Mouse (Mus musculus) kidney, embryonic 16.5 days (tissue): ENCODE results near the gene Gm6676. TPM values are rescaled to one million over a fixed set of nuclear protein-coding genes. Genes with fewer than 3 reads are reported as not detected.
"Not testable (repeated sequence)": the region's sequence is repeated elsewhere in the genome, so short reads cannot be mapped to it uniquely, and the experiment has no call there.

Source experiments
- ATAC-seq: fragments of 200-750 bp; cut with Nextera tagmentation; 2 replicates; pipeline ENCODE4 v1.8.0; 2017; ENCODE audit warnings: moderate TSS enrichment; ENCODE audit not compliant: low FRiP score, low TSS enrichment
- H3K27ac ChIP-seq: fragments of 300-500 bp; sonication (generic); 2 replicates; pipeline ENCODE4 v1.5.1; 2014; ENCODE audit warnings: low read length
- H3K27me3 ChIP-seq: fragments of 300-500 bp; sonication (generic); 2 replicates; pipeline ENCODE4 v1.6.1; 2014; ENCODE audit warnings: low read length, control low read depth, mixed read lengths; ENCODE audit not compliant: insufficient read depth
- H3K36me3 ChIP-seq: fragments of 300-500 bp; sonication (generic); 2 replicates; pipeline ENCODE4 v1.6.1; 2014; ENCODE audit warnings: low read length, control low read depth, mixed read lengths; ENCODE audit not compliant: insufficient read depth
- H3K4me1 ChIP-seq: fragments of 300-500 bp; sonication (generic); 2 replicates; pipeline ENCODE4 v1.6.1; 2014; ENCODE audit warnings: low read length, control low read depth, mixed read lengths; ENCODE audit not compliant: insufficient read depth
- H3K4me2 ChIP-seq: fragments of 300-500 bp; sonication (generic); replicated peaks from 2 replicates; pipeline ENCODE4 v1.6.1; 2014; ENCODE audit warnings: low read depth, low read length
- H3K4me3 ChIP-seq: fragments of 300-500 bp; sonication (generic); 2 replicates; pipeline ENCODE4 v1.5.1; 2014; ENCODE audit warnings: mild to moderate bottlenecking, low read length
- H3K9ac ChIP-seq: fragments of 300-500 bp; sonication (generic); replicated peaks from 2 replicates; pipeline ENCODE4 v1.6.1; 2014; ENCODE audit warnings: low read length
- H3K9me3 ChIP-seq: fragments of 300-500 bp; sonication (generic); 2 replicates; pipeline ENCODE4 v1.6.1; 2016; ENCODE audit warnings: low read length, control low read depth
- WGBS: fragments of 180-500 bp; shearing (Covaris S2); extraction: QIAGEN DNeasy Blood & Tissue Kit; methylation state at CpG from one replicate; pipeline ENCODE4 v1.1.7; 2014; 5-methylcytosine and 5-hydroxymethylcytosine counted together
- polyA plus RNA-seq: library from polyadenylated mRNA; unstranded; fragments of >200 nt; fragmentation: Nextera tagmentation; extraction: Ambion mirVana; gene quantifications from 2 replicates; pipeline ENCODE4 v1.2.1, GENCODE M21; 2015

Gene Gm6676
- not detected in 2 replicates for polyA plus RNA-seq

GRCm38 (mm10) chr14:7125312-7125711 is at the start of gene Gm6676:
Gm6676 (minus strand) TSS chr14:7125412.
- H3K27ac ChIP-seq = not testable (repeated sequence)

GRCm38 (mm10) chr14:7174483-7174971 is 49.3 kb upstream of the Gm6676 start, which contains the start of gene Gm3512:
Gm3512 (minus strand) TSS chr14:7174533.
- not testable (repeated sequence) for H3K4me3 ChIP-seq, H3K27ac ChIP-seq, H3K27me3 ChIP-seq, H3K9ac ChIP-seq, ATAC-seq, H3K4me2 ChIP-seq, H3K36me3 ChIP-seq, H3K4me1 ChIP-seq, H3K9me3 ChIP-seq
- no CpG with 5 or more reads among the region's 37 CpGs for WGBS

More at GRCm38 (mm10) chr14:7125312-7125711, at the start of gene Gm6676:
- not testable (repeated sequence) for H3K9ac ChIP-seq, ATAC-seq, H3K4me2 ChIP-seq, H3K4me1 ChIP-seq, H3K9me3 ChIP-seq, H3K27me3 ChIP-seq, H3K36me3 ChIP-seq, H3K4me3 ChIP-seq
- WGBS = no CpG with 5 or more reads among the region's 2 CpGs

- Histone ChIP-seq H3K4me2 (peak overlapping the region; percentile 57), H3K4me3 (peak overlapping the region; percentile 46), H3K9ac (peak overlapping the region; percentile 61)
- not testable (repeated sequence) for H3K27ac ChIP-seq, H3K4me1 ChIP-seq, H3K36me3 ChIP-seq, H3K27me3 ChIP-seq, H3K9me3 ChIP-seq
- WGBS = 0% methylated on average over 8 of the region's 54 CpGs
- ATAC-seq = 0 out of 2 replicates have a peak, but pooled peaks have one; percentile 59
Observed at GRCm38 (mm10) chr14:7105124-7105802, 19.9 kb downstream of the Gm6676 start.

GRCm38 (mm10) chr14:7100521-7100920 is 24.7 kb downstream of the Gm6676 start, which contains the start of gene Gm3696:
Gm3696 (minus strand) TSS chr14:7100621.
- WGBS = 85% methylated on average over 1 of the region's 3 CpGs

More at GRCm38 (mm10) chr14:7100521-7100920, 24.7 kb downstream of the Gm6676 start, which contains the start of gene Gm3696:
- ATAC-seq, H3K4me1 ChIP-seq, H3K4me2 ChIP-seq, H3K9ac ChIP-seq, H3K27ac ChIP-seq, H3K4me3 ChIP-seq, H3K36me3 ChIP-seq, H3K27me3 ChIP-seq, H3K9me3 ChIP-seq: not testable (repeated sequence)

Other genes starting within 250 kb of the Gm6676 start
- gene Gm3667, start 235.4 kb downstream of the Gm6676 start, polyA plus RNA-seq = 0.24 and 0.54 TPM in 2 replicates
- not detected in 2 replicates for gene Gm6356, start 151.6 kb downstream of the Gm6676 start, polyA plus RNA-seq
- 0.57 and 0.64 TPM in 2 replicates for gene Gm10406, start 98.0 kb downstream of the Gm6676 start, polyA plus RNA-seq
- not detected in 2 replicates for gene Gm3685, start 80.4 kb downstream of the Gm6676 start, polyA plus RNA-seq
- 0.55 and 1.00 TPM in 2 replicates for gene Gm3696, start 24.8 kb downstream of the Gm6676 start, polyA plus RNA-seq
- gene Gm3512, start 49.1 kb upstream of the Gm6676 start, polyA plus RNA-seq = 3.2 and 3.5 TPM in 2 replicates
- not detected in 2 replicates for gene Gm16434, start 69.1 kb upstream of the Gm6676 start, polyA plus RNA-seq
- gene Gm3727, start 139.3 kb upstream of the Gm6676 start, polyA plus RNA-seq = not detected in 2 replicates
- gene Gm3739, start 189.6 kb upstream of the Gm6676 start, polyA plus RNA-seq = 0.45 and 0.64 TPM in 2 replicates
- not detected in 2 replicates for gene Gm5797, start 207.0 kb upstream of the Gm6676 start, polyA plus RNA-seq
- gene Gm8374, start 239.7 kb upstream of the Gm6676 start, polyA plus RNA-seq = not detected in 2 replicates